Mouse (Mus musculus): ENCODE results near the gene Ubqln3. TPM values are rescaled to one million over a fixed set of nuclear protein-coding genes. Genes with fewer than 3 reads are reported as not detected.

The Ubqln3 gene
- not detected for total RNA-seq (2018; cell fraction: chromatin; rRNA removed)
- not detected for total RNA-seq (2018; cell fraction: cytosol; rRNA removed)
- total RNA-seq (2018; cell fraction: nucleus; rRNA removed) = not detected
- not detected in 3 replicates for polyA plus RNA-seq (2018)

GRCm38 (mm10) chr7:104143179-104143578, at the start of gene Ubqln3:
Gene Ubqln3 (minus strand): TSS chr7:104143279.
- Histone ChIP-seq H3K27ac (no peak within 1 kb of the TSS), H3K79me2 (ENCODE audit: inconsistent target) (no peaks in the 10 kb centered on the region), H3K36me3 (ENCODE audit: inconsistent target) (no peaks in the 10 kb centered on the region), H3K4me3 (ENCODE audit: inconsistent target) (no peak within 1 kb of the TSS)
- WGBS (ENCODE audit: missing documents) = 90% methylated on average over 3 of the region's 3 CpGs

GRCm38 (mm10) chr7:104191275-104191674, 48.2 kb upstream of the Ubqln3 start:
- no peak overlapping the region for H3K4me3 ChIP-seq (ENCODE audit: inconsistent target)
- H3K36me3 ChIP-seq (ENCODE audit: inconsistent target) = no peaks in the 10 kb centered on the region
- H3K79me2 ChIP-seq (ENCODE audit: inconsistent target) = no peaks in the 10 kb centered on the region
- H3K27ac ChIP-seq = no peak overlapping the region
- 27% methylated on average over 8 of the region's 9 CpGs for WGBS (ENCODE audit: missing documents)

- Histone ChIP-seq H3K36me3 (ENCODE audit: inconsistent target) (no peaks in the 10 kb centered on the region), H3K4me3 (ENCODE audit: inconsistent target) (no peak within 1 kb of the TSS), H3K27ac (no peak within 1 kb of the TSS), H3K79me2 (ENCODE audit: inconsistent target) (no peaks in the 10 kb centered on the region)
- whole genome bisulfite sequencing (ENCODE audit: missing documents) = 95% methylated on average over 2 of the region's 2 CpGs
Observed at GRCm38 (mm10) chr7:104183292-104183691, 40.2 kb upstream of the Ubqln3 start, which contains the start of gene Olfr648. Gene Olfr648 (minus strand): TSS chr7:104183392.

DNA sequence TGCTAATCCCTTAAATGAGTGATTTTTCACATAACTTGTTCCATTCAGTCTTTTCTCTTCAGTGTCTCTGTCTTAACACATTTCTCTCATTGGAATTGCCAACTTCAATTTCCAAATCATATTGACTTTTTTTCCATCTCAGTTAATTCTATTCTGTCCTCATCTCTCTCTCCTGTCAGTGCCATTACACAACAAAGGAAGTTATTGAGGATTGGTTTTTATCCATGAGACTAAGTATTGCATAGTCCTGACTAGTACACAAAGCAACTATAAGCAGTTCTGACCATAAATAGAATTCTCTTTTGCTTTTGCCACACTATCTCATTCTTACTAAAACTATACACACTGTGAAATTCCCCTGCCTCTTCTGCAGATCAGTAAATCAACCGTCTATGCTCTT, 36.0 kb upstream of the Ubqln3 start:
- H3K27ac ChIP-seq = no peak overlapping the region
- H3K4me3 ChIP-seq (ENCODE audit: inconsistent target) = no peak overlapping the region
- no peaks in the 10 kb centered on the region for H3K79me2 ChIP-seq (ENCODE audit: inconsistent target)
- no peaks in the 10 kb centered on the region for H3K36me3 ChIP-seq (ENCODE audit: inconsistent target)
- 86% methylated on average over 1 of the region's 1 CpGs for WGBS (ENCODE audit: missing documents)

DNA sequence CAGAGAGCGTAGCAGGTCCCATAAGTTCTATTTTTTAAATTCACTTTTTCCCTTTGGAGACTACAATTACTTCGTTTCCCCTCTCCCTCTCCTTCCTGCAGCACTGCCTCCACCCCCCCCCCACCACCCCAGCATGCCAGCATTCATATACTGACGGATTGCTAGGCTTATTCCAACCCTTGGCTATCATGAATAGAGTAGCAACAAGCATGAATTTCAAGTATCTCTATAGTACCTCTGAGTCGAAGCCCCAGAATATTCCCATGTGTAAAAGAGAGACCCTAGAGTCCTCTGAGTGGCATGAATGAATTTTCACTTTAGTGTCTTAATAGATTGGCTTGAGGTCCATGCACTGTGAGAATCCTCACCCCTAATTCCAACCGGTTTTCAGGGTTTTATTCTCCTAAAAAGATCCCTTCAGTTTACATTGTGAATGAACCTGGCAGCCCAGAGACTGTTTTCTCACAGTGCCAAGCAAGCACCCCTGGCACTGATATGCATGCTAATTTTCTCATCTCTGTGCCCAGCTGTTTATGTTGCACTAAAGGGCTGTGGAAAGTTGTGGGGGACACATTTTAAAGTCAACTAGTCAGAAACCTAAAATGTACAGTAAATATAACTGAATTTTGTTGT, 35.5 kb upstream of the Ubqln3 start:
- Histone ChIP-seq H3K27ac (no peak overlapping the region), H3K79me2 (ENCODE audit: inconsistent target) (no peaks in the 10 kb centered on the region), H3K4me3 (ENCODE audit: inconsistent target) (no peak overlapping the region), H3K36me3 (ENCODE audit: inconsistent target) (no peaks in the 10 kb centered on the region)
- 90% methylated on average over 5 of the region's 5 CpGs for WGBS (ENCODE audit: missing documents)

- Histone ChIP-seq H3K79me2 (ENCODE audit: inconsistent target) (no peaks in the 10 kb centered on the region), H3K4me3 (ENCODE audit: inconsistent target) (no peak overlapping the region), H3K36me3 (ENCODE audit: inconsistent target) (no peaks in the 10 kb centered on the region), H3K27ac (no peak overlapping the region)
- WGBS (ENCODE audit: missing documents) = 100% methylated on average over 1 of the region's 1 CpGs
Observed at GRCm38 (mm10) chr7:104175085-104175484, 32.0 kb upstream of the Ubqln3 start.

GRCm38 (mm10) chr7:104169634-104170204, 26.6 kb upstream of the Ubqln3 start:
- WGBS (ENCODE audit: missing documents) = 23% methylated on average over 6 of the region's 6 CpGs
- H3K4me3 ChIP-seq (ENCODE audit: inconsistent target) = no peak overlapping the region
- H3K36me3 ChIP-seq (ENCODE audit: inconsistent target) = no peaks in the 10 kb centered on the region
- no peak overlapping the region for H3K27ac ChIP-seq
- no peaks in the 10 kb centered on the region for H3K79me2 ChIP-seq (ENCODE audit: inconsistent target)

GRCm38 (mm10) chr7:104167105-104167504, 24.0 kb upstream of the Ubqln3 start:
- WGBS (ENCODE audit: missing documents) = 15% methylated on average over 6 of the region's 6 CpGs
- Histone ChIP-seq H3K36me3 (ENCODE audit: inconsistent target) (no peaks in the 10 kb centered on the region), H3K27ac (no peak overlapping the region), H3K4me3 (ENCODE audit: inconsistent target) (no peak overlapping the region), H3K79me2 (ENCODE audit: inconsistent target) (no peaks in the 10 kb centered on the region)

- Histone ChIP-seq H3K36me3 (ENCODE audit: inconsistent target) (no peaks in the 10 kb centered on the region), H3K79me2 (ENCODE audit: inconsistent target) (no peaks in the 10 kb centered on the region), H3K4me3 (ENCODE audit: inconsistent target) (no peak within 1 kb of the TSS), H3K27ac (no peak within 1 kb of the TSS)
- 100% methylated on average over 2 of the region's 2 CpGs for WGBS (ENCODE audit: missing documents)
Observed at GRCm38 (mm10) chr7:104150456-104150855, 7.4 kb upstream of the Ubqln3 start, which contains the start of gene Ubqlnl. Gene Ubqlnl (minus strand): TSS chr7:104150556.

- no peaks in the 10 kb centered on the region for H3K36me3 ChIP-seq (ENCODE audit: inconsistent target)
Observed at GRCm38 (mm10) chr7:104137305-104137704, 5.8 kb downstream of the Ubqln3 start, which contains the start of gene Olfr643. Gene Olfr643 (minus strand): TSS chr7:104137405.

DNA sequence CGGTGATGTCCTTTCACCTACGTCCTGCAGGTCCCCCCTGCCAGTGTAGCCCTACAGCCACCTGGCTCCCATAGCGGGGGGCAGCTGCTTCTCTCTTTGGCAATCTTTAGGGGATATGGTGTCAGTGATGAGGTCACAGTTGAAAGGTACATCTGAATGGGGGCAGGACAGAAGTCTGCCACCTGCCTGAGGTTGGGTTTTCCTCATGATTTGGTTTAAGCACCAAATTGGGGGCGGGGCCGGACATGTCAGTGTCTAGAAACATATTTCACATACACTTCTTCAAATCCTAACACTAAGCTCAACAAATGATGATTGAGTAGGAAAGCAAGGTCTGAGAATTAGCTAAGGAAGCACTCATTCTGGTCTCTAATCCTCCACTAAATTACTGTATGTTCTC, 13.4 kb downstream of the Ubqln3 start, which contains the start of gene Ubqln5:
Gene Ubqln5, minus strand, starts transcription at position 101 of the 400 bp plus-strand sequence.
- Histone ChIP-seq H3K36me3 (ENCODE audit: inconsistent target) (no peaks in the 10 kb centered on the region), H3K4me3 (ENCODE audit: inconsistent target) (no peak within 1 kb of the TSS), H3K79me2 (ENCODE audit: inconsistent target) (no peaks in the 10 kb centered on the region), H3K27ac (no peak within 1 kb of the TSS)
- WGBS (ENCODE audit: missing documents) = 89% methylated on average over 5 of the region's 5 CpGs

More at GRCm38 (mm10) chr7:104137305-104137704, 5.8 kb downstream of the Ubqln3 start, which contains the start of gene Olfr643:
- Histone ChIP-seq H3K4me3 (ENCODE audit: inconsistent target) (no peak within 1 kb of the TSS), H3K79me2 (ENCODE audit: inconsistent target) (no peaks in the 10 kb centered on the region), H3K27ac (no peak within 1 kb of the TSS)
- 91% methylated on average over 5 of the region's 5 CpGs for WGBS (ENCODE audit: missing documents)

DNA sequence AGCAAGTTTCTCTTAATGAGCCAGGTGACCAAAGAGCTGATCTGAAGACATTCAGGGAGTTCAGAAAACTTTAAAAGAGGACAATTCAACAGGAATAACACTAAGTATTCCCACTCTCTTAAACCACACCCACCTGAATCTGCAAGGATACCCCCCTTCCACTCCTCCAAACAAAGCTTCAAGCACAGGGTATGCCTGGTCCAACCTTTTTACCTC, 38.4 kb downstream of the Ubqln3 start, which contains the start of gene Olfr646:
Gene Olfr646, plus strand, starts transcription at position 117 of the 216 bp plus-strand sequence.
- H3K4me3 ChIP-seq (ENCODE audit: inconsistent target) = no peak within 1 kb of the TSS
- no peaks in the 10 kb centered on the region for H3K79me2 ChIP-seq (ENCODE audit: inconsistent target)
- no peak within 1 kb of the TSS for H3K27ac ChIP-seq
- H3K36me3 ChIP-seq (ENCODE audit: inconsistent target) = no peaks in the 10 kb centered on the region

DNA sequence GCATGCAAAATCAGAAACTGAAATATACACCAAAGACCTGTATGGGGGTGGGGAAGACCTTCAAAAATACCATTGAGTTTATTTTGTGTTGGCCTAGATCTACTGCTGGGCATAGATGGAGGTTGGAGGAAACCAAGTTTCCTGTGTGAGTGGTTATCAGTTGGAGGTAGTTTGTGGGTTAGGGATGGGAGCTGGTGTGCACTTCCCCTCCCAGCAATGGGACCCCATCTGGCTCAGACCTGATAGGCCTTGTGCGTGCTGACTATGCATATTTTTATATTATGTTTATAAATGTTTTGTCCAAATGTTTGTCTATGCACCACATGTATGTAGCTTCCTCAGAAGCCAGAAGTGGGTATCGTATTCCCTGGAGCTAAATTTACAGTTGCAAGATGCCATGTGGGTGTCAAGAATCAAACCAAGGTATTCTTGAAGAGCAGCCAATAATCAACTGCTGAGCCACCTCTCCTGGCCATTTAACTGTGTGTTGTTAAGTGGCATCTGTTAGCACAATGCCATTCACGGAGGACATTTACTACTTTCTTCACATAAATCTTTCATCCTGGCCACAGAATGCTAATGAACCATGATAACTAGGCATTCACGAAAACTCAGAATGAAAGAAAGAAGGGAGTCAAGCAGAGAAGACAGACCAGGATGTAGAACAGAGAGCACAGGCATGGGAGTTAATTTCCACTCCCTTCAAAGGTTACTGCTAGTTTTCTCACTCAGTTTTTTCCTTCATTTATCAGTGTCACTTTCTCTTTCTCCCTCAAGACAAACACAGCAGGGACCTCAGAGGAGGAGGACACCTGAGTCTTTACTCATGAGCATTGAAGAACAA, 38.9 kb downstream of the Ubqln3 start:
- H3K4me3 ChIP-seq (ENCODE audit: inconsistent target) = no peak overlapping the region
- H3K27ac ChIP-seq = no peak overlapping the region
- 33% methylated on average over 3 of the region's 4 CpGs for WGBS (ENCODE audit: missing documents)
- H3K79me2 ChIP-seq (ENCODE audit: inconsistent target) = no peaks in the 10 kb centered on the region
- no peaks in the 10 kb centered on the region for H3K36me3 ChIP-seq (ENCODE audit: inconsistent target)

All from macrophage (primary cell).